Mouse (Mus musculus): ENCODE results near the gene Cep350.

DNA sequence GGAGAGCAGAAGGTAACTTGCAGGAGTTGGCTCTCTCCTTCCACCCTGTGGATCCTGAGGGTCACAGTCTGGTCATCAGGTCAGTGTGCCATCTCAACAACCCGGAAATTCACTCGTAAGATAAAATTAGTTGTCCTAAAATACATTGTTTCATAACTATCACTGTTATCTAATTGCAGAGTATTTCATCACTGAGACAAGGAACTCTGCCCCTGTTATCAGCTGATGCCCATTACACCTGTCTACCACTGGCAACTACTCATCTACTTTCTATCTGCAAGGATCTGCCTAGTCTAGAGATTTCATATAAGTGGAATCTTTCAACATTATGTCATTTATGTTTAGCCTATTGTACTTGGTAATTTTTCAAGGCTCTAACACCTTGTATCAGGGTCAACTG, 28.7 kb downstream of the Cep350 start:
- TF ChIP-seq POLR2A (IDR thresholded peaks at IDR 0.05; ENCODE audit: low read depth, low read length), result no peak
- TF ChIP-seq CTCF (IDR thresholded peaks at IDR 0.05; ENCODE audit: borderline replicate concordance, insufficient read depth, low read length), result no peak

All from embryonic fibroblast, embryonic 13.5 days (primary cell).